22 mouse cellular contexts compared by ENCODE assay signal in the genomic region with DNA sequence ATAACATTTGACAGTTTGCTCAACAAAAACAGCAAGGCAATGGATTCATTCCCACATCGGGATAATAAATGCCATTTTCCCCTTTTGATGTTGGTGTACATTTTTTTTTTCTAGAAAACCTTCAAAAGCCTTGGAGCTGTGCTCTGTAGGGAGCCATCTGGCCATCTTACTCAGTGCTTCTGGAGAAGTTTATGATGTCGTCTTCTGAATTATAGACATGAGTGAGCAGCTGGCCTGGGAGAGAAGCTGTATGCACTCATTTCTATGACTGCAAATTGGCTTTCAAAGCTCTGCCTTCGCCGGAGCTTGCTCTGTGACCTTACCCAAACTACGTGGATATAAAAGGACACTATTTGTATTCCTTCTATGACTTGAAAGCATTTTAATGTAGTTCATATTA. TPM values are rescaled to one million over a fixed set of nuclear protein-coding genes. Genes with fewer than 3 reads are reported as not detected.
DNase-seq lines count a peak whose midpoint lies in the region; ATAC-seq and TF ChIP-seq lines count a peak whose summit lies in the region.
"Had no signal": no experiment of that assay in that cellular context is flagged by ENCODE, and none has a peak within 500 bp of the region (broad histone marks: within the 10 kb centered on the region; RNA-seq: fewer than 3 reads in every experiment).

No protein-coding gene starts in this region.

- no peaks in the 10 kb centered on the region for H3K9me3 ChIP-seq in hindbrain, embryonic 12.5 days (replicated peaks)
- no peaks in the 10 kb centered on the region for H3K9me3 ChIP-seq in hindbrain, postnatal 0 days (ENCODE audit: low read length)
- no peaks in the 10 kb centered on the region for H3K9me3 ChIP-seq in neural tube, embryonic 12.5 days
- no peaks in the 10 kb centered on the region for H3K9me3 ChIP-seq in neural tube, embryonic 13.5 days
- H3K9me3 ChIP-seq: embryonic facial prominence, embryonic 12.5 days; heart, embryonic 13.5 days; limb, embryonic 13.5 days; midbrain, embryonic 13.5 days had no signal

- ATAC-seq in hindbrain, embryonic 12.5 days (ENCODE audit: low FRiP score) = peak; percentile 38; the same call in 1 of the 2 replicates
- no peak for ATAC-seq in hindbrain, postnatal 0 days
- ATAC-seq in neural tube, embryonic 12.5 days (ENCODE audit: low FRiP score, low read depth) = peak; percentile 73
- ATAC-seq in neural tube, embryonic 13.5 days (ENCODE audit: low read depth) = peak; percentile 72; the same call in 1 of the 2 replicates
- ATAC-seq: forebrain, embryonic 16.5 days; midbrain, embryonic 13.5 days had no signal

- no peak for DNase-seq in hindbrain, postnatal 0 days (ENCODE audit: low spot score)
- no peak for DNase-seq in neural tube, embryonic 10.5 days (ENCODE audit: extremely low spot score, low spot score)
- no peak for DNase-seq in layer of hippocampus, adult 9-10 months (ENCODE audit: low spot score)
- DNase-seq: adrenal gland, postnatal 25 days; B cell, adult 2 months; cerebellum, adult 2 months; cerebellum, postnatal 25 days; gastrocnemius, postnatal 10 days; heart, postnatal 10 days; kidney, adult 8-10 months; kidney, postnatal 10 days; lung, postnatal 36 days had no signal

- no peak for TF ChIP-seq CTCF in hindbrain, postnatal 0 days (IDR thresholded peaks at IDR 0.05; ENCODE audit: low read depth)

- no peak overlapping the region for H3K27ac ChIP-seq in hindbrain, embryonic 12.5 days
- no peak overlapping the region for H3K27ac ChIP-seq in hindbrain, postnatal 0 days
- H3K27ac ChIP-seq in neural tube, embryonic 12.5 days = no peak overlapping the region
- H3K27ac ChIP-seq in neural tube, embryonic 13.5 days (replicated peaks) = no peak overlapping the region
- H3K27ac ChIP-seq: embryonic facial prominence, embryonic 12.5 days; heart, embryonic 13.5 days; limb, embryonic 13.5 days had no signal

- no peak overlapping the region for H3K4me3 ChIP-seq in hindbrain, embryonic 12.5 days
- H3K4me3 ChIP-seq in hindbrain, postnatal 0 days (ENCODE audit: low read length) = no peak overlapping the region
- no peak overlapping the region for H3K4me3 ChIP-seq in neural tube, embryonic 12.5 days
- H3K4me3 ChIP-seq in neural tube, embryonic 13.5 days = no peak overlapping the region
- H3K4me3 ChIP-seq: embryonic facial prominence, embryonic 12.5 days; heart, embryonic 13.5 days; limb, embryonic 13.5 days; megakaryocyte, embryonic 14.5 days; midbrain, embryonic 13.5 days had no signal

- H3K4me1 ChIP-seq in hindbrain, embryonic 12.5 days = no peaks in the 10 kb centered on the region
- H3K4me1 ChIP-seq in hindbrain, postnatal 0 days (ENCODE audit: insufficient read depth, low read length) = no peaks in the 10 kb centered on the region
- no peaks in the 10 kb centered on the region for H3K4me1 ChIP-seq in neural tube, embryonic 12.5 days
- peaks cover 12% of the 10 kb centered on the region for H3K4me1 ChIP-seq in neural tube, embryonic 13.5 days (replicated peaks)
- H3K4me1 ChIP-seq: embryonic facial prominence, embryonic 12.5 days; heart, embryonic 13.5 days; megakaryocyte, embryonic 14.5 days; midbrain, embryonic 13.5 days had no signal

- H3K9ac ChIP-seq in hindbrain, embryonic 12.5 days = no peak overlapping the region
- no peak overlapping the region for H3K9ac ChIP-seq in hindbrain, postnatal 0 days (replicated peaks; ENCODE audit: low read length)
- no peak overlapping the region for H3K9ac ChIP-seq in neural tube, embryonic 12.5 days
- no peak overlapping the region for H3K9ac ChIP-seq in neural tube, embryonic 13.5 days
- H3K9ac ChIP-seq: embryonic facial prominence, embryonic 12.5 days; heart, embryonic 13.5 days; limb, embryonic 13.5 days; midbrain, embryonic 13.5 days had no signal

- 55% methylated on average over 5 of the region's 5 CpGs for WGBS in hindbrain, embryonic 12.5 days
- WGBS in hindbrain, postnatal 0 days = 45% methylated on average over 5 of the region's 5 CpGs
- WGBS in neural tube, embryonic 12.5 days = 28% methylated on average over 5 of the region's 5 CpGs
- WGBS in neural tube, embryonic 13.5 days = 21% methylated on average over 5 of the region's 5 CpGs

- H3K4me2 ChIP-seq in hindbrain, embryonic 12.5 days (replicated peaks) = no peak overlapping the region
- H3K4me2 ChIP-seq in hindbrain, postnatal 0 days (ENCODE audit: low read depth, low read length) = no peak overlapping the region
- H3K4me2 ChIP-seq in neural tube, embryonic 12.5 days (replicated peaks) = no peak overlapping the region
- H3K4me2 ChIP-seq in neural tube, embryonic 13.5 days = no peak overlapping the region
- H3K4me2 ChIP-seq: embryonic facial prominence, embryonic 12.5 days; heart, embryonic 13.5 days; limb, embryonic 13.5 days; liver, embryonic 11.5 days; midbrain, embryonic 13.5 days had no signal

- H3K36me3 ChIP-seq in hindbrain, embryonic 12.5 days = no peaks in the 10 kb centered on the region
- no peaks in the 10 kb centered on the region for H3K36me3 ChIP-seq in hindbrain, postnatal 0 days (ENCODE audit: insufficient read depth, low read length)
- no peaks in the 10 kb centered on the region for H3K36me3 ChIP-seq in neural tube, embryonic 12.5 days
- no peaks in the 10 kb centered on the region for H3K36me3 ChIP-seq in neural tube, embryonic 13.5 days
- H3K36me3 ChIP-seq: embryonic facial prominence, embryonic 12.5 days; heart, embryonic 13.5 days; limb, embryonic 13.5 days; midbrain, embryonic 13.5 days had no signal

- no peaks in the 10 kb centered on the region for H3K27me3 ChIP-seq in hindbrain, embryonic 12.5 days
- H3K27me3 ChIP-seq in hindbrain, postnatal 0 days (ENCODE audit: insufficient read depth, low read length) = no peaks in the 10 kb centered on the region
- H3K27me3 ChIP-seq in neural tube, embryonic 12.5 days (replicated peaks) = no peaks in the 10 kb centered on the region
- no peaks in the 10 kb centered on the region for H3K27me3 ChIP-seq in neural tube, embryonic 13.5 days
- H3K27me3 ChIP-seq: embryonic facial prominence, embryonic 12.5 days; heart, embryonic 13.5 days; limb, embryonic 13.5 days; megakaryocyte, embryonic 14.5 days; midbrain, embryonic 13.5 days had no signal

RNA-seq across cellular contexts. Expression of a gene that starts 56.8 kb away (rescaled TPM):
- 23.6 and 24.4 TPM in 2 replicates for polyA plus RNA-seq in hindbrain, embryonic 12.5 days (2016; fragmentation: Nextera tagmentation; extraction: Ambion mirVana)
- 43.6 and 47.4 TPM in 2 replicates for total RNA-seq in hindbrain, postnatal 0 days (2014; rRNA removed)
- polyA plus RNA-seq in hindbrain, postnatal 0 days (2015; fragmentation: Nextera tagmentation; extraction: Ambion mirVana) = 23.7 and 26.7 TPM in 2 replicates
- polyA plus RNA-seq in neural tube, embryonic 12.5 days (2016; fragmentation: Nextera tagmentation; extraction: Ambion mirVana) = 20.6 and 22.7 TPM in 2 replicates
- 18.8 and 23.4 TPM in 2 replicates for polyA plus RNA-seq in neural tube, embryonic 13.5 days (2015; fragmentation: Nextera tagmentation; extraction: Ambion mirVana)
